Mouse (Mus musculus): ENCODE data around the gene Socs5.

Gene Socs5

DNA sequence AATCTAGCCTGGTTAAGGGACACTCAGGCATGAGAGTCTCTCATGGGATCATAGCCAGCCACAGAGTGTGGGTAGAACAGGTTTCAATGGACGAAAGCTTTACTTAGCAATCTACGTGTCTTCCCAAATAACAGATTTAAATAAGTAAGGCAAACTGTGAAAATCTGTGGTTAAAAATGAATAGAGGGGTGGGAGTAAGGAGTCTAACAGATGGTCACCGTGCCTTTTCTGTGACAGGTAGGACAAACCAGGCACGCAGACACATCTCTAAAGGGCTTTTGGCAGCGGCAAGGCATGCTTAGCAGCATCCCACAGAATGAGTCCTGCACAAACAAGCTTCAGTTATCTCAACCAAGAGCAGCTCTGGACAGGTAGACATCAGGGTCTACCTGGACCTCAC lies 59.9 kb downstream of the Socs5 start:
- no peak for DNase-seq (ENCODE audit: low spot score in 2 of 2)

GRCm38 (mm10) chr17:87169076-87169475 lies 61.6 kb downstream of the Socs5 start:
- DNase-seq (ENCODE audit: low spot score in 2 of 2): no peak

- no peak for DNase-seq (ENCODE audit: low spot score in 2 of 2)
Observed at GRCm38 (mm10) chr17:87170364-87170763, 62.9 kb downstream of the Socs5 start.

GRCm38 (mm10) chr17:87172031-87172430 lies 64.6 kb downstream of the Socs5 start:
- no peak for DNase-seq (ENCODE audit: low spot score in 2 of 2)

GRCm38 (mm10) chr17:87173966-87174365 lies 66.5 kb downstream of the Socs5 start:
- no peak for DNase-seq (ENCODE audit: low spot score in 2 of 2)

- no peak for DNase-seq (ENCODE audit: low spot score in 2 of 2)
Observed at GRCm38 (mm10) chr17:87174651-87175331, 67.3 kb downstream of the Socs5 start.

DNA sequence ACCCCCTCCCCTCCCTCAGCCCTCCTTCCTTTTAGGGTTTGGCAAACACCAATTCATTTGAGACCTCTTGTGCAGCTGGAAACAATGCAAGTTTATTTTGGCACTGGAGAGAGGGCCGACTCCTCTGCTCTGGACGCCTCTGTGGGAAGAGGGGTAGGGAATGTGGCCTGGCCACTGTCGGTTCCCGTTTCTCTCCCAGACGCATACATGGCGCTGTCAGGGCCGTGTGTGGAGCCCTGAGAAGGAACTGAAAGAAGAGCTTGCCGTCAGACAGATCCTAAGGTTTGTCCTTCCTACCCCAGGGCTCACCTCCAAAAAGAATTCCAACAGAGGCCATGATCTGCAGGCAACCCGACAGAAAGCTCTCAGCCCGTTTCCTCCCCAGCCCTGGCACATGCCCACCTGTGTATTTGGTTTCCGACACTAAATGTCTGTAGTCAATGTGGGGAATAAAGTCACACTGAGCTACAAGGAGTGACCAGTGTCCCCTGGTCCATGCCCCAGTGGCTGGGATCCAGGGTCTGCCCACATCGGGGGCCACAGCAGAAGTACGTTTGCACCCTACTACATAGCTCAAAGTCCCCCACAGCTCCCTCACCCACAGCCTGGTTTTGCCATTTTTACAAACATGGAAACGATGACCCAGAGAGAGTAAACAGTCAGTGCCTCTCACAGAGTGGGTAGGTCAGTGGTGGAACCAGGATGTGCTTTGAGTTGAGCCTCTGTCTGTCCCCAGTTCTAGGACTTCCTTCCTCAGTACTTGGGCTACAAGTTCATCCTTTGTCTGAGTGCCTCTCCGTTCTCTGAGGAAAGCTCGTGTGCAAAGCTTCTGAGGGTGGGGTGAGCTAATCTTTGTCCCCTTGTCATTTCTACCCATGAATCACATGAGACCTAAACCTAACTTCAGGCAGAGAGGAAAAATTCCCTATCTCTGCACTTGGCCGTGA lies 68.9 kb downstream of the Socs5 start:
- DNase-seq (ENCODE audit: low spot score in 2 of 2): no peak

GRCm38 (mm10) chr17:87178596-87179590 lies 71.4 kb downstream of the Socs5 start:
- no peak for DNase-seq (ENCODE audit: low spot score in 2 of 2)

DNA sequence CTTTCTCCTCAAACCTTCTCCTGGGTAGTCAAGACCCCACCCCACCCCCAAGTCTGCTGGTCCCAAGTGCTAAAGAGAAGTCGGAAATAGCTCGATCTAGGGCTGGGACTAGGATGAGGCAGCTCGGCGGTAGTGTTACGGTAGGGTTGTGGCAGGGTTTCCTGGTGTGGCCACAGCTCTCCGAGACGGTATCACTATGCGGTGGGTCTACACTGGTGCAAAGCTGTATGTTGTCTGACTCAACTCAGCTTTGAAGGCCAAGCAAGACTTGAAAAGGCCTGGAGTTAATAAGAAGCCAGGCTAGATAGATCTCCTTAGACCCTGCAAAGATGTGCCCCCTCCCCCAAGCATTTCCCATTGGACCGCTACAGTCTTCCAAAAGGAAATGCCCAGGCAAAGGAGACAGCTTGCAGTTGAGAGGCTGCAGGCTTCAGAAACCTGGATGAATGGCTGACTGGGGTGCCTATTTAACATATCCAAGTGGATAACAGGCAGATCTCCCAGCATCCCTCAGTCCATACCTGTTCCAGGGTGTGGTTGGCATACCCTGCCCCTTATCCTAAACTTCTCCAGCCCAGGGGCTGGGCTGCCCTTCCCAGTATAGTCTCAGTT lies 72.6 kb downstream of the Socs5 start:
- no peak for DNase-seq (ENCODE audit: low spot score in 2 of 2)

DNA sequence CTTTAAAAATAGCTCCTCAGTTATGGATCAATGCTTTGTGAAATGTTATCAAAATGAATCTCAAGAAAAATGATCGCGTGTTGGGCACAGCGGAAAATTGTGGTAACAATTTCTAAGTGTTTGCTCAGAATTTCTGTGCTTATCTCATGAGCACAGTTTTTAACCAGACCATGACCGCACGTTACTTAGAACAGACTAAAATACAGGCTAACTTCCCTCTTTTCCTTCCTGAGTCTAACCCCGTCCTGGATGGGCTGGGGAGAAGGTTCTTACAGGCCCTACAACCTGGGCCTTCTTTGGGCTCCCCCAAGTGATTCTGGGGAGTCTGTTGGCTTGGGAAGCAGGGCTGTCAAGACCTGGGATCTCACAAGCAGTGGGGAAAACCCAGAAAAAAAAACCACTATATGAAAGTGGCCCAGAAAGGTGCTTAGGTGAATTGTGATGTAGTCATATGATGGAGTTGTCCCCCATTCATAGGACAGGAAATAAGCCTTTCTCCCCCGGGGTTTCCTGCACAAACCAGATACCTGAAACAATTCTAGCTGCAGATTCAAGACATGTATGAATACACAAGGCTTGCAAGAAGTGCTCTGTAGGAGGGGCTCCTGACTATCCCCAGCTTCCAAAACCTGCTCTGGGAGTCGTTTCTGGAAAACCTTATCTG lies 74.3 kb downstream of the Socs5 start:
- DNase-seq (ENCODE audit: low spot score in 2 of 2): no peak

DNA sequence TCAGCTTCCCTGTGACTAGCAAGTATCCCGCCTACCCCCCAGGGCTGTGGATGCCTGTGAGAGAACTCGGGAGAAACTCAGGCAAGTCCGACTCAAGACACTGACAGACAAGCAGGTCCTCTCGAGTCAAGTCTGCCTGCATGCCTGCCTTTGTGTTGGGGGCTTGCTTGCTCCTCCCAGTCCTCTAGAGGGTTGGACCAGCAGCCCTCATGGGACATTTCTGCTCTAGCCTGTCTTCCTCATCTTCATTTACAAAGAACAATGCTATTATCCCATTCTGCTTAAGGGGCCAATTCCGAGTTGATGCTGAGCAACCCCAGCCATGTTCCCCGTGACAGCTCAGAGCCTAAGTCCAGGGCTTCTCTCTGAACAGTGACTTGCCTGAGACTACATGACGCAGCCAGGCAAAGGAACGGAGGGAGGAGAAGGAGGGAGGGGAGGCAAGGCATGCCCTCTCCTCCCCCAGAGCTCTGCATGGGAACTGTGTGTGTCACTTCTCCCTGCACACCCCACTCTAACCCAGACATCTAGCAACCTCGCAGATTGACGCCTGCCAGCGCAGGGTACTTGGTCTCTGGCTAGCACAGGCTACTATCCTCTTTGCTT lies 78.1 kb downstream of the Socs5 start:
- no peak for DNase-seq (ENCODE audit: low spot score in 2 of 2)

DNA sequence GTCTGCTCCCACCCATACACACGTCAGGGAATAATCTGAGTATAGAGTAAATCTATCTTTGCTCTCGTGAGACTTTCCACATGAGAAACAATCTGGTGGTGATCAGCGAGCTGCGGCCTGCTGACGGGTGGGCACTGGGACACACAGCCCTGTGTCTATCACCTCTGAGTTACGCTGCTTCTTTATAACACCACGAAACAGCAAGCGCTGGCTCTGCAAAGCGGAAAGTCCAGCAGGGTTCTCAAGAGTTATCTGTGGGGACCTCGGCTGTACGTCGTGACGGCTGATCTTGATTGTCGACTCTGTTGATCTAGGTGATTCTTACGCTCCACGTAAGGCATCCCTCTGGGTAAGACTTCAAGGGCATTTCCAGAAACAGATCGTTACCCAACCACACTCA lies 79.5 kb downstream of the Socs5 start:
- DNase-seq (ENCODE audit: low spot score in 2 of 2): no peak
